Mouse (Mus musculus) bone marrow, adult 2 months (tissue): ENCODE measurements around the gene Morc2a.

ENCODE experiments used
- CTCF ChIP-seq: fragments of 200-500 bp; IDR thresholded peaks from 2 replicates; pipeline ENCODE4 v1.5.1; 2011; ENCODE audit warnings: low read length, control low read depth; ENCODE audit not compliant: control insufficient read depth, insufficient read depth
- POLR2A ChIP-seq: fragments of 200-500 bp; IDR thresholded peaks from 2 replicates; pipeline ENCODE4 v1.6.1; 2011; ENCODE audit warnings: low read depth, mild to moderate bottlenecking, control low read depth, low read length, borderline replicate concordance; ENCODE audit not compliant: control insufficient read depth

GRCm38 (mm10) chr11:3723910-3724309 is 74.9 kb downstream of the Morc2a start:
- no peak for TF ChIP-seq CTCF
- TF ChIP-seq POLR2A: no peak
